Mouse (Mus musculus): ENCODE results near the gene Tnni1. TPM values are rescaled to one million over a fixed set of nuclear protein-coding genes. Genes with fewer than 3 reads are reported as not detected.

Gene Tnni1
- polyA plus RNA-seq (2012; rRNA removed; ENCODE audit: low replicate concordance) = 0.56 and 2.8 TPM in 2 replicates

DNA sequence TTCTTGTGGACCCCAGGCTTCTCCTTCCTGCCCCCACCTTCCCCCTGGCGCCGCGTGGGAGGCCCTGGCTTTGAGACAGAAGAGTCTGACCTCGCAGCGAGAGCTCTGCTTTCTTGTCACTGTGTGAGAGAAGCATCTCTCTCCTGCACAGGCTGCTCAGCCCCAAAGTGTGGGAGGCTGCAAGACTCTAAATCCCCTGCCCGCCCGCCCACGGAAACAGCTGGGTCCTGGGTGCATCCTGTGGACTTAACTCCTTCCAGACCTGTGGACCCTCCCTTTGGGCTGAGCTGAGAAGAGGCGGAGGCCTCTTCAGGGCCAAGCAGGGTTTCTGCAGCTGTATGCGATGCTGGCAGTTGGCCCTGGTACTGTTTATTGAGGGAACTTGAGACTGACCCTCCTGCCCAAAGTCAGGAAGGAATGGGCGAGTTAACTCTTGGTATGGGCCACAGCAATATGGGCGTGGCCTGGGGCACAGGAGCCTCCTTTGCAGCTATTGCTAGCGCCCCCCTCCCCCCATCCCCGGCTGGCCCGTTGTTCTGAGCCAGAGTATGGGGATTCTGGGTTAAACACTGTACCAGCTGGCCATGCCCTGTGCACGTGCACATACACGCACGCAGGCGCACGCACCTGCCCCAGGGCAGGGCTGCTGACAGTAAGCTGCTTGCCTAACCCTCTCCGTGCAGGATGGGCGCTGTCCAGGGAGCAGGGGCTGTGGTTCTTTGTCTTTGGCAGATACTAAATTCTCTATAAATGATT is at the start of gene Tnni1:
Tnni1 (plus strand) TSS at position 655 of the 756 bp plus-strand sequence.

DNA sequence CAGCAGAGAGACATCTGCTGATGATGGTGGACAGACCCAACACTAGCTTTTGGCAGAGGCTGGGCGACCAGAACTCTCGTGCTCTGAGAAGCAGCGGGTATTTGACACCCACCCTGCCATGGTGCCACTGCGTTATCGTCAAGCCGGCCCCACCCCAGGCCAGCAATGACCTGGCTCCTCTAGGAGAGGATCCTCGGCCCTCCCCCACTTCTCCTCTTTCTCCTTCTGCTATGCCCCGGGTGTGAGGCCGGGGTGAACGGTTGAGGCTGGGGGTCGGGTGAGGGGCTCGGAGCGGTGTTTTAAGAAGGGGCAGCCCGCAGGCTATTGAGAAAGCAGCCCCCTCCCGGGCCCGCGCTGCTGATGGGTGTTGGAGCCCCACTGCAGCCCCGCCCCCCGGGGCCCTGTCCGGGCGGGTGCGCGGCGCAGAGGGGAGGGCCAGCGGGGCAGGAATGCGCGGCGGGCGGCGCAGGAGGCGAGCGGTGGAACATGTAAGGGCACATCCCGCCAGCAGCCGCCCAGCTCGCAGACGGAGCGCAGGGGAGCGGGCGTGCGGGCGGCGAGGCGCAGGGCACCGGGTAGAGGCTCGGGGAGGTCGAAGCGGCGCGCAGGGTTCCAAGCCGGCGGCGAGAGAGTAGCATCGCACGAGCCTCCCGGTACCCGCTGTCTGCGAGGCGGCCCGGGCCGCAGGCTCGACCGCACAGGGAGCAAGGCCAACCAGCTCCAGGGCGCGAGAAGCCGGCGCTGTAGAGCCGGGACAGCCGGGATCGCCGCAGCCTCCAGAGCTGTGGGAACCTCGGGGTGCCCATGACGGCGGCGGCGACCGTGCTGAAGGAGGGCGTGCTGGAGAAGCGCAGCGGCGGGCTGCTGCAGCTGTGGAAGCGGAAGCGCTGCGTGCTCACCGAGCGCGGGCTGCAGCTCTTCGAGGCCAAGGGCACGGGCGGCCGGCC is 13.3 kb upstream of the Tnni1 start, which contains the start of gene Phlda3:
Phlda3 (plus strand) TSS at position 475 of the 947 bp plus-strand sequence.

DNA sequence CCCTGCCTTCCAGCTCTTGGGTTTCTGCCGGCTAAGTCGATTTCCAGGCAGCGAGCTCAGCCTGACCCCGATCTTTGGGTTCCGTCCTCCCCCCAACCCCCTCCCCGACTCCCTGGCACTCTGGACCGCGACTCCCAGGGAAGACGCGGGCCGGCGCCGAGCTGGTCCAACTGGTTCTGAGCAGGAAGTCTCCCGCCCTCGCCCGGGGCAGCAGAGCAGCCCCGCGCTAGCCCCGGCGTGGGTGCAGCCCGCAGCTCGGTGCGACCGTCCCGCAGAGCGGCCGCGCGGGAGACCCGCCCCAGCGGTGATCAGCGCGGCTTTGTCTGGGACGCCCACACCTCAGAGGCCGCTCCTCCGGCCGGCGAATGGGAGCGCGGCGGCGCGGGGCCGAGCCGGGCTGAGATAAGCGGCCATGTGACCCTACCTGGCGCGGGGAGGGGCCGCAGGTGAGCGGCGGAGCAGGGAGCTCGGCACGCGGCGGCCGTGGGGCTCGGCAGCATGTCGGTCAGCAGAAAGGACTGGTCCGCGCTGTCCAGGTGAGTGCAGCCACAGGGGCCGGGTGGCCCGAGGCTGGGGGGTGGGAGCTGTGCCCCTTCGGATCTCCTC is 39.4 kb downstream of the Tnni1 start, which contains the start of gene Lad1:
Lad1 (plus strand) TSS at position 118 of the 606 bp plus-strand sequence.

DNA sequence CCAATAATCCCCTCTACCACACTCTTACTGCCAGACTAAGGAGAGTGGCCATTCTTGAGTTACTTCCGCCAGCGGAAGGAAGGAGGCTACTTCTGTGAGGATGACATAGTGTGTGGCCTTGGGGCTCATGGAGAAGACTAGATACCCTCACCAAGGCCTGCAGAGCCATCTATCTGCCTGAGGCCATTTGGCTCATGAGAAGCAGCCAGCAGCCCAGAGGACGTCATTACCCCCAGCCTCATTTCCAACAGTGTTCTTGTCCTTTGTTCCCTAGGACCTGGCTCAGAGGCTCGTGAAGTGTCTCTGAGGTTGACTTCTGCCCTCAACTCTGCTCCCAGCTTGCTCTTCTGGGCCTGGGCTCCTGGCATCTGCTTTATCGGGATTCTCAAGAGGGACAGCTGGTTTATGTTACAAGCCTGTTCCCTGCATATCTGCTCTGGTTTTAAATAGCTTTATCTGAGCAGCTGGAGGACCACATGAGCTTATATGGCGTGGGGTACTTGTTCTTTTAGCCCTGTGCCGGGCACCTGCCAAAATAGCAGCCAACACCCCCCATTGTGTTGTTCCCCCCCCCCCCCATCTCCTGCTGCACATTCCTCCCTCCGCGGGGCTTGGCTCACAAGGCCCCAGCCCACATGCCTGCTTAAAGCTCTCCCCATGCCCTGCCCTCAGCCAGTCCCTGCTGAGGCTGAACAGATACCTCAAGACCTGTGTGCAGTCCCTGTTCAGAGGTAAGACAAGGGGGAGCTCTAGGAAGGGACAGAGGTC is 56.7 kb downstream of the Tnni1 start, which contains the start of gene Tnnt2:
Tnnt2 (plus strand) TSS at position 639 of the 768 bp plus-strand sequence.

Other genes with a start within 250 kb of the Tnni1 start
- gene Nav1, start 172.1 kb upstream of the Tnni1 start, polyA plus RNA-seq (2012; rRNA removed; ENCODE audit: low replicate concordance) = 26.2 and 30.9 TPM in 2 replicates
- gene Csrp1, start 59.4 kb upstream of the Tnni1 start, polyA plus RNA-seq (2012; rRNA removed; ENCODE audit: low replicate concordance) = 217 and 315 TPM in 2 replicates
- gene Phlda3, start 13.3 kb upstream of the Tnni1 start, polyA plus RNA-seq (2012; rRNA removed; ENCODE audit: low replicate concordance) = 329 and 543 TPM in 2 replicates
- 28.3 and 37.5 TPM in 2 replicates for gene Lad1, start 39.2 kb downstream of the Tnni1 start, polyA plus RNA-seq (2012; rRNA removed; ENCODE audit: low replicate concordance)
- 0.39 and 1.3 TPM in 2 replicates for gene Tnnt2, start 56.9 kb downstream of the Tnni1 start, polyA plus RNA-seq (2012; rRNA removed; ENCODE audit: low replicate concordance)
- gene Pkp1, start 139.8 kb downstream of the Tnni1 start, polyA plus RNA-seq (2012; rRNA removed; ENCODE audit: low replicate concordance) = 12.8 and 22.6 TPM in 2 replicates
- gene Igfn1, start 226.9 kb downstream of the Tnni1 start, polyA plus RNA-seq (2012; rRNA removed; ENCODE audit: low replicate concordance) = 0.26 TPM in 1 of 2 replicates, not detected in the other
- 69.1 and 86.3 TPM in 2 replicates for gene Tmem9, start 228.7 kb downstream of the Tnni1 start, polyA plus RNA-seq (2012; rRNA removed; ENCODE audit: low replicate concordance)

Measured in mammary gland, adult 2 months (tissue).